Mouse (Mus musculus) erythroblast, adult 5-6 weeks (primary cell): ENCODE results near the gene 1700069L16Rik. TPM values are rescaled to one million over a fixed set of nuclear protein-coding genes. Genes with fewer than 3 reads are reported as not detected.

Experiments used
- ATAC-seq: replicated peaks from 2 replicates; pipeline ENCODE4 v1.8.0; 2016; ENCODE audit warnings: moderate number of reproducible peaks, mild to moderate bottlenecking, moderate TSS enrichment, inconsistent platforms; ENCODE audit not compliant: poor library complexity, low FRiP score, severe bottlenecking
- total RNA-seq, 2 experiments: library from RNA; stranded (forward) in 1 of 2; stranded (reverse) in 1 of 2; fragments of 150-400 nt in 1 of 2; fragments of 200-764, 138-1000 nt in 1 of 2; gene quantifications; 2 replicates each; pipeline versions ENCODE4 v1.2.3 to v1.2.4; 2015 to 2017; ENCODE audit warnings: low replicate concordance in 2 of 2

Gene 1700069L16Rik
- total RNA-seq, 2 experiments from 2014 or later = not detected

DNA sequence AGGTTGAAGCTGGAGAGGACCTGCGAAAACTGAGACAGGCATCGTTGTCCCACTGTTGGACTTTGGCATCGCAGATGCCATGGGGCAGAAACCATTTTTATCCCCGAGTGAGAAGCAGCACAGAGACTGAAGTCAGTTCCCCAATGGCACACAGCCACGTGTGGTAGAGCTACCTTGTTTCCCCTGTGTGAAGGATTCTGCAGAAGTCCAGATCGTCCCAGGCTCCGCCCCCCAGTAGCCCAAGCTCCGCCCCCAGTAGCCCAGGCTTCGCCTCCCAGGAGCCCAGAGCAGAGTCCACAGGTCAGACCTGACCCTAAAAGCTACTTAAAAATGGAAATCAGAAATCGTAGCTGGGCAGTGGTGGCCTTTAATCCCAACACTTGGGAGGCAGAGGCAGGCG, 70.4 kb downstream of the 1700069L16Rik start:
- ATAC-seq = no peak

DNA sequence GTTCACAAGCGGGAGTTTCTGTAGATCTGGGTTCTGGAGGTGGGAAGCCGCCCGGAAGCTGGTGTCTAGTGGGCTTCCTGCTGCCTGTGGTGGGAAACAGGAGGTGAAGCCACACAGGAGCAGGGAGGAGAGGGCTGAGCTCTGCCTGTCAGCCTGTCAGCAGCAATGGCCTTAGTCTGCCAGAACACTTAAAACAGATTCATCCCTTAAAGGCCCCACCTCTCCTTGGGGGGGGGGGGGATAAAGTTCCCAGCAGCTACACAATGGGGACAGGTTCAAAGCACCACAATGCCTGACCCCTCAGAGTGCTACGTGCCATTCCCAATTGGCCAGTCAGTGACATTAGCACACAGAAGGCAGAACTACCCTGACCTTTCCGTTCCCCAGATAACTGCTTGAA, 72.4 kb downstream of the 1700069L16Rik start:
- no peak for ATAC-seq

DNA sequence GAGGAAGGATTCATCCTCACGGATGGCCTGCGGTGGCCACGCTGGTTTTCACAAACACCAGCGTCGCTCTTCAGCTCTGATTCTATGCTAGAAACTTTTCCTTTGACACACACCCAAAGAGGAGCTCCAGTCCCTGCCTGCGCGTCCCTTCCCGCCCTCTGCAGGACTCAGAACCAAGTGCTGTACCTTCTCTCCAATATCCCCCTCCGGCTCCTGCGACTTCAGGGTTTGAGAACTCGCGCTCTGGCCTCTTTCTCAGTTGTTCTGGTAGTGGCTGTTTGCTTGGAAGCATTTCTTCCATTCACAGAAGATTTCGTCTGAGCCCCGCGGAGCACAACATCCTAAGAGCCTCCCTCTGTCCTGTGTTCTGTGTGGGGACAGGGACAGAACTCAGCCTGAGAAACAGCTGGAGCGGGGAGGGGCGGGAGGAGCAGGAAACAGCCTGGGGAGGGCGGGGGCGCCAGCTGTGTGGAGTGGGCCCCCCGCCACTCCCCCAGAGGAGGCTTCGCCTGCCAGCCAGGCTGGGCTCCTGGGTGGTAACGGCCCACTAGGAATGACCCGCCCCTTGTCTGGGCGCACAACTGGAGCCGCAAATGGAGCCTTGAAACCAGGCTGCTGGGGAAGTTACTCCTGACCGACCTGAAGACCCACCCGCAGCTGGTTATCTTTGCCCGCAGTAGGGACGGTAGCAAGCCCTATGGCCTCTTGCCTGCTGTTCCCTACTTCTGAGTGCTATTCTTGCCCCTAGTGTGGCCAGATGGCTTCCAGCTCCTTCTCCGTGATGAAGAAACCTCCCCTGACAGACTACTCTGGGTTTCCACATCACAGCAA, 74.3 kb downstream of the 1700069L16Rik start, which contains the start of gene Cmklr1:
Gene Cmklr1 (minus strand): TSS at position 392 of the 831 bp plus-strand sequence.
- ATAC-seq = no peak

DNA sequence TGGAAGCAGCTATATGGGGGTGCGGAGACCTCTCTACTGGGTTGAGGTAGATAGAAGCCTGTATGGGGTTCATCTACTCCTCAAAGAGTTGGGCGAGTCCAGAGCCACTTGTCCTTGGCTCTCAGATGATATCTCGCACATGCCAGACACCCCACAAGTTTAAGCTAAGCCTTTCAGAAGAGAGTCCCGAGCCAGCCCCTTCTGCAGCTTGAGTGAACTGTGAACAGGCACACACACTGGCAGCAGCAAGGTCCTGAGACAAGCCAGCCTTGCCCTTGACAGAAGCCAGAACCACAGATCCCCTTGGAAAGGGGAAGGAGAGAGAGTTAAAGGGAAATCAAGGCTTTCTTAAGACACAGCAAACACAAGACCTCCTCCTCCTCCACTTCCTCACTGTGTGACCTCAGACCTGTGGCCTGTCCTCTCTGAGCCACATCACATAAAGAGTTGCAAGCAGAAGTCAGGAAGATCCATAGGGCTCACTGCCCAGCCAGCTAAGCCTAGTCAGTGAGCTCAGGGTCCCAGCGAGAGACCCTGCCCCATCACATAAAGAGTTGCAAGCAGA, 75.8 kb downstream of the 1700069L16Rik start:
- no peak for ATAC-seq

DNA sequence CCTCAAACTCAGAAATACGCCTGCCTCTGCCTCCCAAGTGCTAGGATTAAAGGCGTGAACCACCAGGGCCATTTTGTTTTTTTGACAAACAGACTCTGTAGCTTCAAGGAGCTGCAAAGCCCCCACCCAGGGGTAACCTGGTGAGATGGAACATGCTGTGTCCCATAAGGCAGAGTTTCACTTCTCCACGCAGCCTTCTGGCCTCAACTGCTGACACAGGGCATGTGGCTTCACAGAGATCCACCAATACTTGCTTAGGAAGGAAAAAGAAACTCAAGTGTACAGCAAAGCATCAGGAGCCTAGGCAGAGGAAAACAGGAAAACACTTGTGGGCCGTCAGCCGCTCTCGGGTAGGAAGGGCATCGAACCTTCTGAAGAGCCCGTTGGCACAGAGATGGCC, 77.4 kb downstream of the 1700069L16Rik start:
- no peak for ATAC-seq

DNA sequence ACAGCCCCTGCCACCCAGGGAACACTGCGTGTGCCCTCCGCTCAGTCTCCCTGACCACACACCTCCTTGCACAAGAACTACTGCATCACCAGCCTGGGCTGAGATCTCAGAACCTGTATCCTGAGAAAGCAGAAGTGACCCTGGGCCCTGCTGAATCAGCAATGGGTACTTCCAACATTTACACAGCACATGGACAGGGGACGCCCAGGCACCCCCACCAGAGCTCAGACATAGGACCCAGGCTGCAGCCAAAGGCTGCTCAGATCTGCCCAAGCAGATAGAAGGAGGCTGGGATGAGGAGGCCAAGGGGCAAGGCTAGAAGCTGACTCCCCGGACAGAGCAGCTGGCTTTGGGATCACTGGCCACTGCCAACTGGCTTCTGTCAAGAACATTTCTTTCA, 80.1 kb downstream of the 1700069L16Rik start:
- ATAC-seq = 0 out of 2 replicates have a peak, but pooled peaks have one; percentile 38

DNA sequence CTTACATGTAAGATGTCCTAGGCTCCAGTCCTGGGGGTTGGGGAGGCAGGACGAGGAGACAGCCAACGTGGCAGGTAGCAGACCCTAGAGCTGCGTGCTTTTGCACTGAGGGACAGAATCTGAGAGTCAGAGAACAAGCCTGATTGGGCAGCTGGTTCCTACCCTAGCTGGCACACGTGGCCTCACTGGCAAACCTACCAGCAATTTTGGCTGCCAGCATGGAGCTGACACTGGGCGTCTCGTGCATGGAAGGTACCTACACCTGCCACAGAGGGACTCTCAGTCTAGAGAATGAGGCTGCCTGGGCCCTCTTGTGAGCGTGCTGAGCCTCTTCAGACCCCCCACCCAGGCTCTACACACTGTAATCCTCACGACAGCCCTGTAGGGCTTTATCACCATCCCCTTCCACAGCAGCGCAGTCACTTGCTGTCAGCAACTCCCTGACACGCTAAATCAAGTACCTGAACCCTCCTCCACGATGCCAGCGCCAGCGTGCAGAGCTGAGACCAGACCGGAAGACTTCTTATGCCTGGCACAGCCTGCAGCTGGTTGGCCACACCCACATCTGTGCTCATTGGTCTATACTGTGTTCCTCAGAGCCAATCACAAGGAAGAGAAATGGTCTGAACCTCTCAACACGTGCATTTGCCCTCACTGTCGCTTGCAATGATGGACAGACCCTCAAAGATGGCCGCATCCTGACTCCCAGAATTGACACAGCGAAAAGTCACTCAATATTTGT, 81.3 kb downstream of the 1700069L16Rik start:
- ATAC-seq = no peak

Other genes starting within 250 kb of the 1700069L16Rik start
- gene Wscd2, start 234.4 kb downstream of the 1700069L16Rik start, total RNA-seq (2015; ENCODE audit: low replicate concordance) = not detected in 2 replicates
- 0.26 TPM in 1 of 2 replicates, not detected in the other for gene Wscd2, start 234.4 kb downstream of the 1700069L16Rik start, total RNA-seq (2017; ENCODE audit: low replicate concordance)
- gene Cmklr1, start 74.3 kb downstream of the 1700069L16Rik start, total RNA-seq (2015; ENCODE audit: low replicate concordance) = 1.5 TPM in 2 replicates
- gene Cmklr1, start 74.3 kb downstream of the 1700069L16Rik start, total RNA-seq (2017; ENCODE audit: low replicate concordance) = 0.51 and 0.70 TPM in 2 replicates
- 1.3 TPM in 1 of 2 replicates, not detected in the other for gene Ficd, start 11.0 kb upstream of the 1700069L16Rik start, total RNA-seq (2015; ENCODE audit: low replicate concordance)
- 0.56 and 0.94 TPM in 2 replicates for gene Ficd, start 11.0 kb upstream of the 1700069L16Rik start, total RNA-seq (2017; ENCODE audit: low replicate concordance)
- 4.0 and 6.1 TPM in 2 replicates for gene Sart3, start 47.7 kb upstream of the 1700069L16Rik start, total RNA-seq (2015; ENCODE audit: low replicate concordance)
- 13.8 and 23.1 TPM in 2 replicates for gene Sart3, start 47.7 kb upstream of the 1700069L16Rik start, total RNA-seq (2017; ENCODE audit: low replicate concordance)
- gene Iscu, start 48.0 kb upstream of the 1700069L16Rik start, total RNA-seq (2015; ENCODE audit: low replicate concordance) = 137 and 178 TPM in 2 replicates
- gene Iscu, start 48.0 kb upstream of the 1700069L16Rik start, total RNA-seq (2017; ENCODE audit: low replicate concordance) = 139 and 170 TPM in 2 replicates
- 2.7 TPM in 1 of 2 replicates, not detected in the other for gene Tmem119, start 75.7 kb upstream of the 1700069L16Rik start, total RNA-seq (2015; ENCODE audit: low replicate concordance)
- 1.1 TPM in 1 of 2 replicates, not detected in the other for gene Tmem119, start 75.7 kb upstream of the 1700069L16Rik start, total RNA-seq (2017; ENCODE audit: low replicate concordance)
- gene Selplg, start 107.9 kb upstream of the 1700069L16Rik start, total RNA-seq (2015; ENCODE audit: low replicate concordance) = 85.1 and 133 TPM in 2 replicates
- gene Selplg, start 107.9 kb upstream of the 1700069L16Rik start, total RNA-seq (2017; ENCODE audit: low replicate concordance) = 30.2 and 34.8 TPM in 2 replicates
- 23.2 and 30.9 TPM in 2 replicates for gene Coro1c, start 184.0 kb upstream of the 1700069L16Rik start, total RNA-seq (2015; ENCODE audit: low replicate concordance)
- gene Coro1c, start 184.0 kb upstream of the 1700069L16Rik start, total RNA-seq (2017; ENCODE audit: low replicate concordance) = 20.5 and 26.8 TPM in 2 replicates